Mouse (Mus musculus) forebrain, embryonic 11.5 days (tissue): ENCODE results near the gene 6030468B19Rik. TPM values are rescaled to one million over a fixed set of nuclear protein-coding genes. Genes with fewer than 3 reads are reported as not detected.
"Not testable (repeated sequence)": the region's sequence is repeated elsewhere in the genome, so short reads cannot be mapped to it uniquely, and the experiment has no call there.

Experiments
- ATAC-seq: fragments of 200-750 bp; cut with Nextera tagmentation; replicated peaks from 2 replicates; pipeline ENCODE4 v1.8.0; 2017; ENCODE audit warnings: moderate TSS enrichment; ENCODE audit not compliant: low FRiP score
- DNase-seq: peaks from one replicate; pipeline ENCODE4 v3.0.0-alpha.2; 2017; ENCODE audit warnings: low spot score
- H3K27ac ChIP-seq: fragments of 300-500 bp; sonication (generic); 2 replicates; pipeline ENCODE4 v1.5.1; 2014; ENCODE audit warnings: low read depth, low read length
- H3K27me3 ChIP-seq: fragments of 300-500 bp; sonication (generic); 2 replicates; pipeline ENCODE4 v1.6.1; 2014; ENCODE audit warnings: mild to moderate bottlenecking, low read length, mixed read lengths; ENCODE audit not compliant: control insufficient read depth, insufficient read depth
- H3K36me3 ChIP-seq: fragments of 300-500 bp; sonication (generic); 2 replicates; pipeline ENCODE4 v1.6.1; 2014; ENCODE audit warnings: mild to moderate bottlenecking, low read length, moderate library complexity, mixed read lengths; ENCODE audit not compliant: control insufficient read depth, insufficient read depth
- H3K4me1 ChIP-seq: fragments of 300-500 bp; sonication (generic); replicated peaks from 2 replicates; pipeline ENCODE4 v1.6.1; 2014; ENCODE audit warnings: low read length, mixed read lengths; ENCODE audit not compliant: control insufficient read depth, insufficient read depth
- H3K4me2 ChIP-seq: fragments of 300-500 bp; sonication (generic); 2 replicates; pipeline ENCODE4 v1.6.1; 2014; ENCODE audit warnings: low read depth, mild to moderate bottlenecking, low read length, moderate library complexity, mixed read lengths; ENCODE audit not compliant: severe bottlenecking
- H3K4me3 ChIP-seq: fragments of 300-500 bp; sonication (generic); 2 replicates; pipeline ENCODE4 v1.5.1; 2014; ENCODE audit warnings: low read depth, low read length
- H3K9ac ChIP-seq: fragments of 300-500 bp; sonication (generic); 2 replicates; pipeline ENCODE4 v1.6.1; 2014; ENCODE audit warnings: low read length
- H3K9me3 ChIP-seq: fragments of 300-500 bp; sonication (generic); 2 replicates; pipeline ENCODE4 v1.6.1; 2016; ENCODE audit warnings: low read length, mixed read lengths; ENCODE audit not compliant: control insufficient read depth
- WGBS: fragments of 180-500 bp; shearing (Covaris S2); extraction: QIAGEN DNeasy Blood & Tissue Kit; methylation state at CpG from one replicate; pipeline ENCODE4 v1.1.7; 2014; 5-methylcytosine and 5-hydroxymethylcytosine counted together
- polyA plus RNA-seq: library from polyadenylated mRNA; unstranded; fragments of >200 nt; fragmentation: Nextera tagmentation; extraction: Ambion mirVana; gene quantifications from 2 replicates; pipeline ENCODE4 v1.2.1, GENCODE M21; 2014

The 6030468B19Rik gene
- polyA plus RNA-seq, 1 experiment from 2014 or later: 1.5 TPM

GRCm38 (mm10) chr11:117806781-117807180 lies 9.3 kb downstream of the 6030468B19Rik start:
- Histone ChIP-seq H3K9me3 (no peaks in the 10 kb centered on the region), H3K9ac (no peak overlapping the region), H3K4me3 (no peak overlapping the region), H3K27me3 (no peaks in the 10 kb centered on the region), H3K4me1 (peaks cover 14% of the 10 kb centered on the region), H3K27ac (no peak overlapping the region), H3K4me2 (no peak overlapping the region), H3K36me3 (no peaks in the 10 kb centered on the region)
- no peak for ATAC-seq
- WGBS: 95% methylated on average over 6 of the region's 6 CpGs
- DNase-seq: no peak

- DNase-seq (peak; percentile 88), ATAC-seq (peak; percentile 74)
- Histone ChIP-seq H3K9me3 (no peaks in the 10 kb centered on the region), H3K4me3 (peak within 1 kb of the TSS; percentile 67), H3K4me1 (peaks cover 14% of the 10 kb centered on the region), H3K27ac (no peak within 1 kb of the TSS), H3K9ac (peak within 1 kb of the TSS; percentile 58), H3K4me2 (peak within 1 kb of the TSS; percentile 96), H3K27me3 (no peaks in the 10 kb centered on the region), H3K36me3 (no peaks in the 10 kb centered on the region; the same call in 1 of the 2 replicates)
- under 1% methylated on average over 75 of the region's 75 CpGs for WGBS
Measured at GRCm38 (mm10) chr11:117809407-117810311, 12.2 kb downstream of the 6030468B19Rik start, which contains the start of the genes Gm20708 and Syngr2. Gene Gm20708, plus strand, starts transcription at chr11:117809668. Gene Syngr2, plus strand, starts transcription at chr11:117809668.

GRCm38 (mm10) chr11:117810401-117811046 lies 13.1 kb downstream of the 6030468B19Rik start:
- DNase-seq (peak; percentile 92), ATAC-seq (peak; percentile 85)
- Histone ChIP-seq H3K4me2 (peak overlapping the region; percentile 96), H3K4me1 (peaks cover 14% of the 10 kb centered on the region), H3K27ac (no peak overlapping the region), H3K4me3 (peak overlapping the region; percentile 67), H3K27me3 (no peaks in the 10 kb centered on the region), H3K9me3 (no peaks in the 10 kb centered on the region), H3K36me3 (peaks cover 2% of the 10 kb centered on the region; the same call in 1 of the 2 replicates), H3K9ac (peak overlapping the region; percentile 58)
- WGBS: 1% methylated on average over 21 of the region's 21 CpGs

- H3K27ac ChIP-seq: no peak overlapping the region
- H3K27me3 ChIP-seq: no peaks in the 10 kb centered on the region
- H3K9ac ChIP-seq: no peak overlapping the region
- no peak overlapping the region for H3K4me3 ChIP-seq
- H3K4me1 ChIP-seq: peaks cover 14% of the 10 kb centered on the region
- H3K4me2 ChIP-seq: no peak overlapping the region
- no peak for DNase-seq
- H3K36me3 ChIP-seq: peaks cover 2% of the 10 kb centered on the region; the same call in 1 of the 2 replicates
- ATAC-seq: no peak
- H3K9me3 ChIP-seq: no peaks in the 10 kb centered on the region
- 85% methylated on average over 5 of the region's 5 CpGs for WGBS
Measured at GRCm38 (mm10) chr11:117813867-117814266, 16.4 kb downstream of the 6030468B19Rik start.

GRCm38 (mm10) chr11:117814704-117815366 lies 17.4 kb downstream of the 6030468B19Rik start:
- Histone ChIP-seq H3K9ac (no peak overlapping the region), H3K27me3 (no peaks in the 10 kb centered on the region), H3K4me2 (no peak overlapping the region), H3K9me3 (no peaks in the 10 kb centered on the region), H3K4me3 (no peak overlapping the region), H3K36me3 (peaks cover 2% of the 10 kb centered on the region; the same call in 1 of the 2 replicates), H3K4me1 (peaks cover 12% of the 10 kb centered on the region), H3K27ac (no peak overlapping the region)
- ATAC-seq (no peak), DNase-seq (no peak)
- 92% methylated on average over 6 of the region's 6 CpGs for WGBS

GRCm38 (mm10) chr11:117815850-117816249 lies 18.4 kb downstream of the 6030468B19Rik start:
- not testable (repeated sequence) for H3K4me3 ChIP-seq, H3K4me1 ChIP-seq, DNase-seq, H3K27me3 ChIP-seq, H3K9me3 ChIP-seq, H3K9ac ChIP-seq, ATAC-seq, H3K27ac ChIP-seq, H3K4me2 ChIP-seq, H3K36me3 ChIP-seq
- 87% methylated on average over 9 of the region's 9 CpGs for WGBS

- no peak overlapping the region for H3K4me2 ChIP-seq
- H3K9me3 ChIP-seq: no peaks in the 10 kb centered on the region
- 92% methylated on average over 13 of the region's 13 CpGs for WGBS
- no peak overlapping the region for H3K9ac ChIP-seq
- H3K27me3 ChIP-seq: no peaks in the 10 kb centered on the region
- H3K27ac ChIP-seq: no peak overlapping the region
- DNase-seq: no peak
- ATAC-seq: no peak
- H3K36me3 ChIP-seq: peaks cover 7% of the 10 kb centered on the region; the same call in 1 of the 2 replicates
- H3K4me3 ChIP-seq: no peak overlapping the region
- no peaks in the 10 kb centered on the region for H3K4me1 ChIP-seq
Measured at GRCm38 (mm10) chr11:117816389-117816996, 19.0 kb downstream of the 6030468B19Rik start.

- H3K9me3 ChIP-seq: no peaks in the 10 kb centered on the region
- H3K4me3 ChIP-seq: no peak overlapping the region
- H3K4me2 ChIP-seq: no peak overlapping the region
- H3K27ac ChIP-seq: no peak overlapping the region
- WGBS: 72% methylated on average over 8 of the region's 8 CpGs
- no peak overlapping the region for H3K9ac ChIP-seq
- peaks cover 3% of the 10 kb centered on the region; the same call in 1 of the 2 replicates for H3K4me1 ChIP-seq
- no peaks in the 10 kb centered on the region for H3K27me3 ChIP-seq
- H3K36me3 ChIP-seq: peaks cover 9% of the 10 kb centered on the region; the same call in 1 of the 2 replicates
- ATAC-seq (no peak), DNase-seq (no peak)
Measured at GRCm38 (mm10) chr11:117819095-117819494, 21.6 kb downstream of the 6030468B19Rik start.
